Mouse (Mus musculus) spleen, postnatal 10 days (tissue): ENCODE results near the gene Dpt.
"Not testable (repeated sequence)": the region's sequence is repeated elsewhere in the genome, so short reads cannot be mapped to it uniquely, and the experiment has no call there.

Source experiments
- DNase-seq, 2 experiments: peaks; one replicate each; pipeline ENCODE4 v3.0.0; 2021 to 2022; ENCODE audit warnings: low spot score in 2 of 2

Dpt gene

DNA sequence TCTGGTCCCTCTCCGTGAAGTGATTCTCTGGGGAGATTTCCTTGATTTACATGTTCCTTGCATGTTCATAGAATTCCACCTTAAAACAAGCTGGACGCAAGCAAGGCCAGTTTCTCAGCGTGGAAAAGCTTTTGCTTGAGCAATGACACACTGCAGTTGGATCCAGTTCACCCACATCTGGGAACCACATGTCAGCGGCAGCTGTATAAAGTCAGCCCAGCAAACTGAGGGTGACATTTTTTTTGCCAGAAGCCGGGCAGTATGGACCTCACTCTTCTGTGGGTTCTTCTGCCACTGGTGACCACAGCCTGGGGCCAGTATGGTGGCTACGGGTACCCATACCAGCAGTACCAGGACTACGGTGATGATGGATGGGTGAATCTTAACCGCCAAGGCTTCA is at the start of gene Dpt:
Gene Dpt, plus strand, starts transcription at position 174 of the 400 bp plus-strand sequence.
- no peak for DNase-seq

GRCm38 (mm10) chr1:164753736-164754135 is 42.7 kb upstream of the Dpt start:
- DNase-seq = no peak

DNA sequence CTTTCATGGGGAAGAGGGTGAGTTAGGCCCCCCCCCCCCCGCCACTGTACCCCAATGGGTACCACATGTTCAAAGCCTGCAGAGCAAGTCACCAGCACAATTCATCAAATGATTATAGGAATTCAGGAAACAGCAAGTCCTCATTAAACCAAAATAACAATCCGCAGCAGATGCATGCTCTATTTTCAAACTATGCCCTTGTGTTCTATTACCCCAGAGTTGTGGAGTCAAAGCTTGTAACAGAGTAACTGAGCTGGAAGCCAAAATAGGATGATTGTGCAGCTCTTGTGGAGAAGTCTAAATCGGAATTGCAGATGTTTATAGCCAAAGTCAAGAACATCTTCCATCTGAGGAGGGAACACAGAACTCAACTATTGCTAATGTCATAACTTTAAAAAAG is 40.8 kb upstream of the Dpt start:
- DNase-seq = no peak

- DNase-seq = no peak
These were observed 39.5 kb upstream of the Dpt start for GRCm38 (mm10) chr1:164756951-164757350.

DNA sequence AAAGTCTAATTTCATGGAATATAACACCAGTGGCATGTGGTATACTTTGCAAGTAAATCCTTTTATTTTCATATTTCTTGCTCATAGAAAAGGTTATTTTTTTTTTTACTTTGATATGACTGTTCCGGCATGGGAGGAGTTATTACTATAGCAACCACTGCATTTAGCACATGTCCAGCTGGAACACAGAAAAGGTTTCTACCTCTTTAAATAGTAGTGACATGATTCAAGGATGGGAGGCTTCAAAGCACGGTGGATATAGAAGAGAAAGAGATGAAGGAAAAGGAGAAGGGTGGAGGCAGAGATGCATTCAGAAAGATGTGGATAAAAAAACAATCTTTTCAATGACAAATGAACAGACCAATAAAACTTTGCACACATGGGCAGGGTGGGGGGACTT is 38.0 kb upstream of the Dpt start:
- no peak for DNase-seq

DNA sequence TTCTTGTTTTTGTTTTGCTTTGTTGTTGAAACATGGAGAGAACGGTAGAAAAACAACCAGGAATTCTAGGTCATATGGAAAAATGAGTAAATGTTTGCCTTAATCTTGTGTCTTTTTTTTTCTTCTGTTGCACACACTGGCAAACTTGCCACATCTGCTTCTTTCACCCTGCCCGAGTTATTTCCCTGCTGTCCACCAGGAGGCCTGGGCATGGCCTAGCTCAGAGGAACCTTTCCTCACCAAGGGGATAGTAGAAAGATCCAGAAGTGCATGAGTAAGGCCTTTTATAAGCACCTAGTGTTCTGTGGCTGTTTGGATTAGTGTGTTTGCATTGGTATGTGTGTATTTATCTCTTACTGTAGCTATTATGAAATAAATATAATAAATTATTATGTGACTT is 34.2 kb upstream of the Dpt start:
- DNase-seq = peak in 1 of 2 experiments; percentile 35

DNA sequence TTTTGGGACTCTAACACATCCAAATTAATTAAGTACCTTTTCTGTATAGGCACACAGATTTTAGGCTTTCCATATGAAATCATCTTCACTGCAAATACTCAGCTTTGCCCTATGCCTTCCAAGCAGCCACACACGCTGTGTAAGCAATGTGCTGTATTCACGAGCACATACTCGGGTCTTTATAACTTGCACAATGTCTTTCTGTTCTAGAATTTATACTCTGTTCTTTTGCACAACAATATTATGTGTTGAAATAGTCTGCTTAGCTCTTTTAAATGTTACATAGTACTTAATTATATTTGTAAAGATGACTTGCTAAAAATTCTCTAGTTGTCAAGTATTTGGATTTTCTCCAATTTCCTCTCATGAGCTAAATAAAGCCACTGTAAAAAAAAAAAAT is 29.8 kb upstream of the Dpt start:
- DNase-seq = no peak

- DNase-seq = no peak
These were observed 25.8 kb upstream of the Dpt start for GRCm38 (mm10) chr1:164770611-164771010.

GRCm38 (mm10) chr1:164780851-164781510 is 15.5 kb upstream of the Dpt start:
- no peak for DNase-seq

DNA sequence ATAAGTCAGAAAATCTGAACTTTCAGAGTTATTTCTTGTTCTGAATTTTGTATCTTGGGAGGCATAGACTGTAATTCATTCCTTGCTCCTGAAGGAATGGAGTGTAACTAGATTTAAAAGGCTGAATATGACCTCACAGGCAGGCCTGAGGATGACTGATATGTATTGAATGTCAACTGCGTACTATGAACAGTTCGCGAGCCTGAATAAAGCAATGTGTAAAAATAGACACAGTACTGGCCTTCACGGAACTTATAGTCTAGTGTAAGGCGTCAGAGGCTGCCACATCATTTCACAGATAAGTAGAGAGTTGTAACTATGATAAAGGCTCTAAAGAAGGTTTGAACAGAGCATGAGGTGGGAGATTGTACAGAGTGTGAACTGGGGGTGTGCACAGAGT is 10.3 kb upstream of the Dpt start:
- DNase-seq = no peak

GRCm38 (mm10) chr1:164787771-164788170 is 8.7 kb upstream of the Dpt start:
- DNase-seq = no peak

- DNase-seq = no peak
These were observed 8.2 kb upstream of the Dpt start for GRCm38 (mm10) chr1:164788292-164788691.

DNA sequence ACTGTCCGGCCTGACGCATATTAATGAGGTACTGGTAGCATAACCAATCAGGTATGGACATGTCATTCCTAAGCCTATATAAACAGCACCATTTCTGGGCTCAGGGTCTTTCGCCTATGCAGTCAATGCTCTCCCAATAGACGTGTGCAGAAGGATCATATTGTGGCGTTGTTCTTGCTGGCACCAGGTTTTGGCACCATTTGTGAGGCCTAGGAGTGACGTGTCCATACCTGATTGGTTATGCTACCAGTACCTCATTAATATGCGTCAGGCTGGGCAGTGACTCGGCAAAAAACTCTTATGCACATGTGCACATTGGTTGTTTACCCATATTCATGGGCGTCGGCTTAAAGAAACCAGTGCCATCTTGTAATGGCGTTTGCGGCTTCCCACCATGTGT is 6.1 kb upstream of the Dpt start:
- DNase-seq = not testable (repeated sequence)

GRCm38 (mm10) chr1:164793049-164793448 is 3.4 kb upstream of the Dpt start:
- DNase-seq = no peak

- DNase-seq = no peak
These were observed 1.4 kb downstream of the Dpt start for GRCm38 (mm10) chr1:164797746-164798285.

GRCm38 (mm10) chr1:164798471-164798922 is 2.1 kb downstream of the Dpt start:
- no peak for DNase-seq

GRCm38 (mm10) chr1:164799161-164799560 is 2.7 kb downstream of the Dpt start:
- DNase-seq = no peak

- no peak for DNase-seq
These were observed 7.8 kb downstream of the Dpt start for GRCm38 (mm10) chr1:164804277-164804676.

DNA sequence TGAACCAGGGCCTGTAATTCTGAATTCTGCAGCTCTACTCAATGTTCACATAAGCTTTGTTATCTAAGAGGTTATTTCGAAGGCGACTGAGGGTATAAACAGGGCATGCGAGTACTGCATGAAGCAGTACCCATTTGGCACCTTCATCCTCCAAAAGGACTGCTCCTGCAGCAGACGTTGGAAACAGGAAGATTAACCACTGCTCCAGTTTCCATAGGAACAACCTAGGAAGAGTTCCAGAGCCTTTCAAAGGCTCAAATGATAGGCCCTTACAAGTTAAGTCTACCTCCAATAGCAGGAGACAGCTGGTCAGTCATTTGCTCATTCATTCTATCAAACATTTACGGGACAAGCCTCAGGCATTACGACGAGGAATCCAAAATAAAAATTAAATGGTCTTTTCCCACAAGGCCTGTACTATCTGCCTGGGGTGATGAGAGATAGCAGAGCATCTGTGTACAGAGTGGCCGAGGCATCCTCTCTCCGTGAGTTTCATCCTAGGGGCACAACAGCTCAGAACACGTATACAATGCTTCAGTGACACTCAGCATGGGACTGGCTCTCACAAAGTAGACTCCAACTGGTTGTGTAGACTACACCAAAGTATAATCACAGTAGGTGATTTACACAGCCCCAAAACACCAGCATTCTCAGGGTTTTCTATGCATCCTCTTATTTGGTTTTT is 8.4 kb downstream of the Dpt start:
- DNase-seq = no peak

- DNase-seq = no peak
These were observed 12.9 kb downstream of the Dpt start for GRCm38 (mm10) chr1:164809371-164809770.

DNA sequence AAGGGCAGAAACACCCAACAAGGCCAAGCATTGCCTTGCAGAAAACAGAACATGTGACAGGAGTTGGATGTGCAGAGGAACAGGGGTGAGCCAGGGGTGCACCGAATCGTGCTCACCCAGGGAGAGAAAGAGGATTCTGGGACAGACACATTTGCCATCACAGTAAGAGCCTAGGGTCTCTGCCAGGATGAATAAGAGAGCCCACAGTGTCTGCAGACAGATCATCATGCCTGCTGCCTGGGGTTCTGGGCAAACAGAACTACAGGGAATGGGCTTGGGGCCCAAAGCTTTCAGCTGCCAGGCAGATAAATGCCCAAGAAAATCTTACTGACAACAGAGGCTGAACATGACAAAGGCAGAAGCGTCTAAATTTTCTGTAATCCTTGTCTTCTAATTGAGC is 14.9 kb downstream of the Dpt start:
- no peak for DNase-seq

- no peak for DNase-seq
These were observed 17.8 kb downstream of the Dpt start for GRCm38 (mm10) chr1:164814243-164814642.

DNA sequence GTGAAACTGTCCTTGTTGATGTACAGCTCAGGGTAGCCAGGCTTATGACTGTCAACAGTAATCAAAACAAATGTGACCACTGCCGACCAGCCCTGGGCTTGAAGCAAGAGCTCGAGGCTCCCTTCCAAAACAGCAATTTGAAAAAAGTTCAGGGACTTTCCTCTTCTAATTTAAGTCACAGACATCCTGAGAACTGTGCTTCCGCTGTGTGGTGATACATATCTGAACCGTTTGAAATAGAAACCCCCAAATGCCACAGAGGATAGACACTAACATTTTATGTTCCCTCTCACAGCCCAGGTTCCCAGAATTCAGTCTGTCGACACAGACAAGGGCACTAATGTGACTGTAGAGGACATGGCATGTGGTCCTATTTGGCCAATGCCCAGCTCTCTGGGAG is 18.9 kb downstream of the Dpt start:
- no peak for DNase-seq
